Mouse (Mus musculus) spleen, adult 2 months (tissue): Measurements from ENCODE around the gene Psmc6.

Source experiments
- CTCF ChIP-seq: fragments of 200-500 bp; IDR thresholded peaks from 2 replicates; pipeline ENCODE4 v1.5.1; 2011; ENCODE audit warnings: mild to moderate bottlenecking, inconsistent platforms; ENCODE audit not compliant: insufficient read depth, insufficient read length, insufficient replicate concordance; ENCODE audit errors: extremely low read depth
- POLR2A ChIP-seq: fragments of 200-500 bp; IDR thresholded peaks from 2 replicates; pipeline ENCODE4 v1.6.1; 2011; ENCODE audit warnings: low read depth, low read length, inconsistent platforms

DNA sequence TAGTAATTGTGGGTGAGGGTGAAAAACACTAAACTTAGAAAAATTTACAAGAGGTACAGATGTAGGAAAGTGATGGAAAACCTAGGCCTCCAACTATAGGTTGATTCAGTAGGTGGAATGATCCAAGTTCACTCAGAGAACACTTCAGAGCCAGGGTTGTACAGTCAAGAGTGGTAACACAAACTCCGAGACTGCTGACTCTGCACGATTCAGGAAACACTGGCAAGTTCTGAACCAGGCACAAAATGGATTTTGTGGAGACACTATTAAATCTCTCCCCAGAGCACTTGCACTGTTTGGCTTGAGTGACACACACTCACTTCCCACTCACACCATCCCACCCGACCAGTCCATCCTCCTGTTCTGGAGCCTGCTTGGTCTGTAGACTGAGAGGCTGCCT lies 6.3 kb upstream of the Psmc6 start:
- TF ChIP-seq CTCF (no peak), POLR2A (no peak)
